In the genomic region with DNA sequence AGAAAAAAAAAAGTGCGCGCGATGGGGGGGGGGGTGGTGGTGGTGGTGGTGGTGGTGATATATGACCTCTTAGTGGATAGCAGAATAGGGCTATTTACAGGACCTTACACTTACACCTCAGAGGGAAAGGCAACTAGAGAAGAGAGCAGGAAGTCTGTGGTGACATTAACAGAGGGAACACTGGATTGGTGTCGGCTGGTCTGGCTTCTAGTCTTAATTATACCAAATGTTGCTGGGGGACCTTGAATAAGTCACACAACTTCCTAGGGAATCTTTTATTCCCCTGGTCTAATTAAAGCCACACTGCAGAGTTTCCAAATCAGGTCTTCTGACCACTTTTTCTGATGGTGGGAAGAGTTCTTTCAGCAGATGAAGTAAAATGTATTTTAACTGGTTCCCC, we compare ENCODE assay signal across 21 mouse cellular contexts.
DNase-seq lines count a peak whose midpoint lies in the region; ATAC-seq and TF ChIP-seq lines count a peak whose summit lies in the region.
"Had no signal": no experiment of that assay in that cellular context is flagged by ENCODE, and none has a peak within 500 bp of the region (broad histone marks: within the 10 kb centered on the region; RNA-seq: fewer than 3 reads in every experiment).

No protein-coding gene starts in this region.

- no peak for TF ChIP-seq EP300 in liver, postnatal 0 days (IDR thresholded peaks at IDR 0.05; ENCODE audit: low read depth)

- 80% methylated on average over 4 of the region's 4 CpGs for WGBS in liver, adult 2 months
- 94% methylated on average over 4 of the region's 4 CpGs for WGBS in liver, postnatal 0 days (ENCODE audit: insufficient replicate concordance)
- WGBS in liver, embryonic 11.5 days = 90% methylated on average over 4 of the region's 4 CpGs

- no peaks in the 10 kb centered on the region; the same call in 1 of the 2 replicates for H3K79me2 ChIP-seq in liver, adult 2 months (ENCODE audit: control insufficient read depth, insufficient read depth, low read length)

- no peak for ATAC-seq in liver, postnatal 0 days
- ATAC-seq in liver, embryonic 11.5 days (replicated peaks; ENCODE audit: low FRiP score) = no peak
- ATAC-seq: activated CD4-positive, CD25-positive, alpha-beta regulatory T cell, adult 4 months; CD4-positive, CD25-positive, alpha-beta regulatory T cell, adult 4 months; Patski had no signal

- H3K9ac ChIP-seq in liver, adult 2 months (ENCODE audit: low read depth, low read length) = no peak overlapping the region
- no peak overlapping the region for H3K9ac ChIP-seq in liver, postnatal 0 days (replicated peaks)
- H3K9ac ChIP-seq in liver, embryonic 11.5 days (ENCODE audit: low read depth, low read length) = no peak overlapping the region

- H3K4me1 ChIP-seq in liver, adult 2 months (ENCODE audit: control insufficient read depth, insufficient read depth, low read length) = peaks cover 27% of the 10 kb centered on the region
- no peaks in the 10 kb centered on the region for H3K4me1 ChIP-seq in liver, postnatal 0 days (ENCODE audit: insufficient read depth)
- no peaks in the 10 kb centered on the region for H3K4me1 ChIP-seq in liver, embryonic 11.5 days (replicated peaks; ENCODE audit: control insufficient read depth, insufficient read depth, low read length)

- peak; percentile 54 for DNase-seq in heart, adult 11 months
- DNase-seq in heart, postnatal 36 days = no peak
- peak; percentile 80 for DNase-seq in liver, adult 2 months (ENCODE audit: extremely low read depth, low read depth, low spot score)
- no peak for DNase-seq in liver, postnatal 0 days
- peak; percentile 5 for DNase-seq in liver, embryonic 11.5 days (ENCODE audit: low spot score)
- no peak for DNase-seq in liver
- DNase-seq: adrenal gland, adult 2 months; adrenal gland, adult 8-10 months; adrenal gland, postnatal 10 days; adrenal gland, postnatal 14 days; adrenal gland, postnatal 25 days; adrenal gland, postnatal 36 days; B cell, adult 2 months; cerebellum, adult 11 months; cerebellum, adult 11-12 months; cerebellum, adult 18-20 months had no signal

- H3K9me3 ChIP-seq in liver, postnatal 0 days (ENCODE audit: low read length) = no peaks in the 10 kb centered on the region
- no peaks in the 10 kb centered on the region for H3K9me3 ChIP-seq in liver, embryonic 11.5 days (ENCODE audit: control insufficient read depth, low read length)

- no peak for TF ChIP-seq CTCF in liver, adult 2 months (IDR thresholded peaks at IDR 0.05; ENCODE audit: low read depth, low read length)
- TF ChIP-seq CTCF in liver, postnatal 0 days (IDR thresholded peaks at IDR 0.05; ENCODE audit: low read depth) = no peak

- TF ChIP-seq POLR2A in liver, adult 2 months (IDR thresholded peaks at IDR 0.05; ENCODE audit: extremely low read depth, insufficient read depth, low read length) = no peak

- H3K4me2 ChIP-seq in liver, postnatal 0 days (ENCODE audit: low read depth, low read length) = no peak overlapping the region
- H3K4me2 ChIP-seq in liver, embryonic 11.5 days = no peak overlapping the region

- H3K27ac ChIP-seq in liver, adult 2 months (replicated peaks; ENCODE audit: insufficient read depth, low read depth, low read length) = peak overlapping the region; percentile 54
- H3K27ac ChIP-seq in liver, postnatal 0 days (ENCODE audit: low read depth) = no peak overlapping the region
- H3K27ac ChIP-seq in liver, embryonic 11.5 days (ENCODE audit: low read depth, low read length) = no peak overlapping the region

- H3K27me3 ChIP-seq in liver, adult 2 months (ENCODE audit: control insufficient read depth, insufficient read depth, low read length) = no peaks in the 10 kb centered on the region
- no peaks in the 10 kb centered on the region for H3K27me3 ChIP-seq in liver, postnatal 0 days (ENCODE audit: insufficient read depth, low read length)
- H3K27me3 ChIP-seq in liver, embryonic 11.5 days (replicated peaks; ENCODE audit: control insufficient read depth, insufficient read depth, low read length) = no peaks in the 10 kb centered on the region
- H3K27me3 ChIP-seq: CH12.LX, Patski had no signal

- no peaks in the 10 kb centered on the region for H3K36me3 ChIP-seq in liver, adult 2 months (ENCODE audit: control insufficient read depth, insufficient read depth, low read length)
- H3K36me3 ChIP-seq in liver, postnatal 0 days (replicated peaks; ENCODE audit: insufficient read depth, low read length) = no peaks in the 10 kb centered on the region
- H3K36me3 ChIP-seq in liver, embryonic 11.5 days (ENCODE audit: control insufficient read depth, insufficient read depth, low read length) = no peaks in the 10 kb centered on the region
- H3K36me3 ChIP-seq: G1E had no signal

- intact Hi-C loops in heart, postnatal 36 days (cut with DNase I) = no loop called here

- H3K4me3 ChIP-seq in liver, adult 2 months (ENCODE audit: insufficient read depth, low read depth, low read length) = no peak overlapping the region
- H3K4me3 ChIP-seq in liver, postnatal 0 days (ENCODE audit: low read depth, low read length) = no peak overlapping the region
- no peak overlapping the region for H3K4me3 ChIP-seq in liver, embryonic 11.5 days (ENCODE audit: low read depth, low read length)

Comparison
In these comparisons a context has a peak if more than half of its experiments do, and no peak if none do; other contexts are left out.
1. DNase-seq: peak in heart, adult 11 months (single experiment), liver, adult 2 months (single experiment) and liver, embryonic 11.5 days (single experiment); none in heart, postnatal 36 days (0 of 2), liver, postnatal 0 days (single experiment) and liver (single experiment).